Mouse (Mus musculus): Measurements from ENCODE around the gene Ube2a.
"Not testable (repeated sequence)": the region's sequence is repeated elsewhere in the genome, so short reads cannot be mapped to it uniquely, and the experiment has no call there.

The Ube2a gene

GRCm38 (mm10) chrX:36873765-36874164 is at the start of gene Ube2a, which contains the start of gene C330007P06Rik:
Ube2a (plus strand) TSS chrX:36873900.
C330007P06Rik (minus strand) TSS chrX:36874111.
- DNase-seq (ENCODE audit: low read depth, low spot score) = no peak

DNA sequence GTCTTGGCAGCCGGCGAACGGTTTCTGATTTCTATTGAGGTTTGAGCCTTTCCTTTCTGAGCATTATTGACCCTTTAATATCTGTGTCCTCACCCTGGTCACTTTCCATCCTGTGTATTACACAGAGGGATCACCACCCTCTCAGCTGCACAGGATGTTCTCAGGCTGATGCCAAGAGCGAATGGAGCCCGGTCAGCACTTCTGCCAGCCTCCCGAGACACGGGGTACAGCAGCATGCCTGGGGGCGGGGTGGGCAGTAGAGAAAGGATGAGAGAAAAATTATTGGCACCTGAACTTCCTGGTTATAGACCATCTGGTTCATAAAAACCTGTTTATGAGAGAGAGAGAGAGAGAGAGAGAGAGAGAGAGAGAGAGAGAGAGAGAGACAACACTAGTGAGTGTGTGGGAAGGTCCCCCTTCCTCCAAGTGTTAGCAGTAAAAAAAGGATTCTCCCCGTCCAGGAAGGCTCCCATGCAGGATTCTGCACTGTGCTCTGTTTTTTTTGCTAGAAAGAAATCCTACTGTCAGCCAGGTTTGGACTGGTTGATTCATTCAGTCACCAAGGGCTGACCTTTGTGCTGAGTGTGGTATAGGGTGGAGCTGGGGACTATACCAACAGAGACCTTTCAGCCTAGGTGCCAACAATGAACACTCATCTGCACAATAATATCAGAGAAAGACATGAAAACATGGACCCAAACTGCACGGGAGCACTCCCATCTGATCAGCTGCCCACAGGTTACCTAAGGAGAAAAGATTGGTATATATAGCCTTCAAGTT is 49.6 kb upstream of the Ube2a start:
- DNase-seq (ENCODE audit: low read depth, low spot score) = no peak

DNA sequence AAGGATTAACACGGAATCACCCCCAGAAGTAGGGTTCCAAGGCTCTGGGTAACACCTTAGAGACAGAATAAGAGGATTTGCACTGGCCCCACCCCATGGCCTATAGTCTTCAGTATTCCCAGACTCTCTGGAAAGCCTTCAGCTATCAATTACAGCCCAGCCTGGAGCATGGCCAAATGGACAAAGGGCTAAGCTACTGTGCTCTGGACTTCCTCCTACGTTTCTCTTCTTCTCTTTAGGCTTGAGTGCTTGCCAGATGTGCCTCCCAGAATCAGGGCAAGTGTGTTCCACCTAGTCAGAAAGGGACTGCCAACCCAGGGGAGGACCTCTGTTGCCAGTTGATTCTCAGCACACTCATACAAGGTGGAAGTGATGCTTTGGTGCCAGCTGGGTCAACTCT is 48.7 kb upstream of the Ube2a start:
- no peak for DNase-seq (ENCODE audit: low read depth, low spot score)

GRCm38 (mm10) chrX:36826873-36827272 is 46.8 kb upstream of the Ube2a start:
- DNase-seq (ENCODE audit: low read depth, low spot score) = no peak

DNA sequence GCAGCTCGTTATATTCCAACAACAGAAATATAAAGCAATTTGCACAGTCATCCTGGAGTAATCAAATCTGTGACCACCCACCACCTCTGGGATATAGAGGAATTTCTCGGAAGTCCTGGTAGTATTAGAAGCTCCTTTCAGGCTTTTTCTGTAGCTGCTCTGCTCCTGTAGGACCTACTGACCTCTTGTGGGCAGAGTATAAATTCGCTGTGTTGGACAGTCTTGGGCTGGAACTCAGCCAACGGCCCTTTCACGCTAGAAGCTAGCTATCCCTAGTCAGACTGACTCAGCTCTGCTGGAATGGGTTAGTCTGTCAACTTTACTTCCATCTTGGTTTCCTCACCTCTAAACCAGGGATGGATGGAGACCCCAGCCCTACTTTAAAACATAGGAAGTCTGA is 43.4 kb upstream of the Ube2a start:
- no peak for DNase-seq (ENCODE audit: low read depth, low spot score)

GRCm38 (mm10) chrX:36831632-36832031 is 42.1 kb upstream of the Ube2a start:
- DNase-seq (ENCODE audit: low read depth, low spot score) = no peak

- DNase-seq (ENCODE audit: low read depth, low spot score) = peak; percentile 46
Measured at GRCm38 (mm10) chrX:36833397-36834084, 40.2 kb upstream of the Ube2a start.

DNA sequence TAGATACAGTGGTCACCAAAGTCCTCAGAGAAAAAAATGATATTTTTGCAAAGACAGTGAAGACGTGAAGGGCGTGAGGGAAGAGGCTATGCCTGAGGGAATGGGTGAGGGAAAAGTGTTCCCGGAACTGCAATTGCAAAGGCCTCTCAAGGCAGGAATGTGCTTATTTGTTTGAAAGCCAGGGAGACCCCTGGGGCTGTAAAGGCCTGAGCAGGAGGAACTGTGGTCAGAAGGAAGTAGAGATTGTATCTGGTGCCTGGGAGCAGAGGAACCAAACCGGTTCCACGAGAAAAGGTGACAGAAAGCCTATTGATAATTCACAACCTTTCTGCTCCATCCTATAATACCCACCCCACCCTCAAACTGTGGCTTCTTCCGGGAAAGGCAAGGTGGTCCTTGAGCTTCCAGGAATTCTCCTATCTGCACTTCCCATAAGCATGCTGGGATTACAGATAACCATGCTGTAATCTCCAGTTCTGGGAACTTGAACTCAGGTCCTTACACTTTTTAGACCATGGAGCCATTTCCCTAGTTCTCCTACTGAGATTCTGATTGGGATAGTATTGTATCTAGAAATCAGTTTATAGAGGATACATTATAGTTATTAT is 36.5 kb upstream of the Ube2a start:
- DNase-seq (ENCODE audit: low read depth, low spot score) = no peak

- DNase-seq (ENCODE audit: low read depth, low spot score) = no peak
Measured at GRCm38 (mm10) chrX:36839391-36839790, 34.3 kb upstream of the Ube2a start.

DNA sequence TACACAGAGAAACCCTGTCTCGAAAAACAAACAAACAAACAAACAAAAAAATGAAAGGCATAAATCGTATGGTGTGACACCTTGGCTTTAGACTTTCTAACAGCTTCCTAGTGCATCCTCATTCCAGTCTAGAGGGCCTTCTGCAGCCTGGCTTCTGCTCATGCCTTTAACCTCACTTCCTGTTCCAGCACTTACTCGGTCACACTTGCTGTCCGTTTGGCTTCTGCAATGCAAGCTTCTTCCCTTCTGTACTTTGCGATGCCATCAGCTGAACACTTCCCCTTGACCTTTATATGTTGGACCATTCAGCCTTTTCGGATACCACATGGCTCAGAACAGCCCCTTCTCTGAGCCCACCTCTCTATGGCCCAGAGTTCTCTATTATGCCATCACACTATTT is 32.0 kb upstream of the Ube2a start:
- no peak for DNase-seq (ENCODE audit: low read depth, low spot score)

DNA sequence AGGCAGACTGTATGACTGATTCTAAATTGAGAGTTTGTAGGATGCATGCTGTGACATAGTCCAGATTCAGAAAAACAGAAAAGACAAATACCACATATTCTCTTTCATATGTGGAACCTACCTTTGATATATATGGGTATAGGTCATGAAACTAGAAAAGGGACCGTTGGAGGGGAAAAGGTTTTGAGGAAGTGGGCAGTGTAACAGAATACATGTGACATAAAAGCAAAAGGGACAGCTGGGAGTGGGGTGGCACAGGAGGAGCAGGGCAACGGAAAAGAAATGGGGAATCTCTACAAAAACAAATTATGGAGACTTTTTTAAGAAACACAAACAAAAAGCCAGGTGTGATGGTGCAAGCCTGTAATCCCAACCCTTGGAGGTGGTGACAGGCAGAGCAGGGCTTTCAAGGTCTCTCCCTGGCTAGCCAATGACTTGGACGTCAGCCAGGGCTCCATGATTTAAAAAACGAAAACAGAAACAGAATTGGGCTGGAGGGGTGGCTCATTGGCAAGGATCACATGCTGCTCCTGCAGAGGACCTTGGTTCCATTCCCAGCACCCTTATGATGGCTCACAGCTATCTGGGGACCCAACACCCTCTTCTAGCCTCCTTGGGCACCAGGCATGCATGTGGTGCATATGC is 30.2 kb upstream of the Ube2a start:
- DNase-seq (ENCODE audit: low read depth, low spot score) = no peak

GRCm38 (mm10) chrX:36847152-36847551 is 26.5 kb upstream of the Ube2a start:
- no peak for DNase-seq (ENCODE audit: low read depth, low spot score)

- DNase-seq (ENCODE audit: low read depth, low spot score) = no peak
Measured at GRCm38 (mm10) chrX:36852631-36853030, 21.1 kb upstream of the Ube2a start.

DNA sequence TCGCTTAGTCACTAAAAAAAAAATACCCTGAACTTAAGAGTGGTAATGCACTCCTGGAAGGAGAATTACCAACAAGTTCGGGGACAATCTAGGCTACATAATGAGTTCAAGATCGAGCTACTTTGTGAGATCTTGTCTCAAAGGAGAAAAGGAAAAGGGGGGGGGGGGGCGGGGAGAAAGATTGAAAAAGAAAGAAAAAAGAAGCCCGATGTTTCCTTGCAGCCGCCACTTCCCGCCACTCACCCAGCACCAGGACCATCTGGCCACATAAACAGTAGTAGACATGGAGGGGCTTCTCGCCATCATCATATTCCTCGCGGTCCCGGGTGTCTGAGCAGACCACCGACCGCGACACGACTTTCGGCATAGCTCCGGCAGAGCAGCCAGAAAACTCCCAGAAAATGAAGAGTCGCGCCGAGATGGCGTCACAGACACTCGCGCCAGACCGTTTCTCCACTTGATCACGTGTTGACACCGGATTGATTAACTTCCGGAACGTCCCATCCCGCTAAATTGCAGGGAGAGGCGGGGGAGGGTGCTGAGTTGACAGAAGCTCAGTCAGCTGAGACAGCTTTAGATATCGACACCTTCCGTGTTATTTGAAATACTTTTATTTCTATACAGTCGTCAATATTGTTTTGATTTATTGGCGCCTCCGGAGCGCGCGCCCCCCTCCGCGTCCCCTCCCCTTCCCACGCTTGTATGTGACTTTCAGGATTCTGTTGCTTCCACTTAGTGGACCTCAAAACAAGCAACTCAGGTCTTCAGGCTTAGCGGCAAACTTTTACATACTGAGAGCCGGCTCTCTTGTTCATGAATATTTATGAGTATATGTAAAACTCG is 9.7 kb upstream of the Ube2a start:
- peak; percentile 67 for DNase-seq (ENCODE audit: low read depth, low spot score)

- no peak for DNase-seq (ENCODE audit: low read depth, low spot score)
Measured at GRCm38 (mm10) chrX:36864609-36865328, 8.9 kb upstream of the Ube2a start.

GRCm38 (mm10) chrX:36870372-36870771 is 3.3 kb upstream of the Ube2a start:
- DNase-seq (ENCODE audit: low read depth, low spot score) = no peak

DNA sequence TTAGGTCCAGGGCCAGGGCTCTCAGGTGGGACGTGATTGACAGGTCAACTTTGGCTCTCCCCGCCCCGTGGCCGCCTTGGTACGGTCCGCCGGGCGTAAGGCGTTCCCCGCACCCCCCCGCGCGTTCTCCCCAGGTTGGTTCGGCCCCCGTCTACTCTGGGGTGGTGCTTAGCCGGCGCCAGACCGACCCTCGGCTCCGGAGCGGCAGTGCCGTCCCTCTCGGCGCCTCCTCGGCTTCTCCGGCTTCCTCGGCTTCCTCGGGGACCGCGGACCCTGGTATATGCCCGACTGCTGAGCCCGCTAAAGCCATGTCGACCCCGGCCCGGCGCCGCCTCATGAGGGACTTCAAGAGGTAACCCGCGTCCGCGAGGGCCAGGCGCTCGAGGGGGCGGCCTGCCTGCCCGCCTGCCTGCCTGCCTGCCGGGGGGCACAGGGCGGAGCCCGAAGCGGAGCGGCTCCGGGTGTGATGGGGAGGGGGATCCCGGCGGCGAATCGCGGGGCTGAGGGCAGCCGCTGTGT is 537 bp downstream of the Ube2a start:
- peak; percentile 68 for DNase-seq (ENCODE audit: low read depth, low spot score)

DNA sequence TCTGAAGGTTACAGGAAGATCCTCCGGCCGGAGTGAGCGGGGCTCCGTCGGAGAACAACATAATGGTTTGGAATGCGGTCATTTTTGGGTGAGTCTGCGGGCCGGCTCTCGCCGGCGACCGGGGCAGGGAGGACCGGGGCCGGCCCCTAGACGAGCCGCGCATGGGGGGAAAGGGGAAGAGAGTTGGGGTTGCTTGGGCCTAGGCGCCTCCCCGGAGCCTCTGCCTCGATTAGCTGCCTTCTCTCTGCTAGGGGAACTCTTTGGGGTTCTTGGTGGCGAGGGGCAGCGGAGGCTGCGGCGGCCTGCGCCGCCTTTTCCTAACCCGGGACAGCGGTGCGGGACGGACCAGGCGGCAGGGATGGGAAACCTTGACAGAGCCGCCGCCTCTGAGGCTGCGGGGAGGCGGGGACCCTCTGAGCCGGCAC is 1.0 kb downstream of the Ube2a start:
- DNase-seq (ENCODE audit: low read depth, low spot score) = no peak

- DNase-seq (ENCODE audit: low read depth, low spot score) = no peak
Measured at GRCm38 (mm10) chrX:36884719-36885118, 11.0 kb downstream of the Ube2a start.

GRCm38 (mm10) chrX:36898931-36899330 is 25.2 kb downstream of the Ube2a start:
- not testable (repeated sequence) for DNase-seq (ENCODE audit: low read depth, low spot score)

Measured in c-Kit-negative CD71-positive TER-119-positive erythroid progenitor cells, embryonic 14.5 days (primary cell).